Mouse (Mus musculus) spleen, postnatal 4 days (tissue): ENCODE data around the gene AU015836.
A peak's percentile ranks its signal among the peaks of the same experiment; 100 is the strongest.
"Not testable (repeated sequence)": the region's sequence is repeated elsewhere in the genome, so short reads cannot be mapped to it uniquely, and the experiment has no call there.

Source experiments
- DNase-seq, 2 experiments: peaks; one replicate each; pipeline ENCODE4 v3.0.0; 2022; ENCODE audit warnings: low spot score in 2 of 2

The AU015836 gene

DNA sequence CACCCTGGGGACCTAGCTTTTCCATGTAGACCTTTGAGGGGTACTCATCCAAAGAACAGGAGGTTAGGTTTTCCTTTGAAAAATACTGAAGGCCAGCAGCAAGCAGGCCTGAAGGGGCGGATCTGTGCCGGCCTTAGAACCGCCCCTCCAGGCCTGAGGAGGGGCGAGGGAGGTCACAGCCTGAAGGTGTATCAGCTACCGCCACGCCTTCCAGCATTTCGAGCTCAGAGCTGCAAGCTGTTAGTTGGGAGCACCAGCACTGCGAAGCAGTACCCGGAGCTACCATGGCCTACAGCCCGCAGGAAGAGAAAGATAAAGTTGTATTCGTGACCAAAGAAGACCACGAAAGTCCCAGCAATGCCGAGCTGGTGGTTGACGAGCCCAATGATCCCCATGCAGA lies at the start of gene AU015836:
AU015836 (plus strand) TSS at position 216 of the 400 bp plus-strand sequence.
- DNase-seq: no peak

DNA sequence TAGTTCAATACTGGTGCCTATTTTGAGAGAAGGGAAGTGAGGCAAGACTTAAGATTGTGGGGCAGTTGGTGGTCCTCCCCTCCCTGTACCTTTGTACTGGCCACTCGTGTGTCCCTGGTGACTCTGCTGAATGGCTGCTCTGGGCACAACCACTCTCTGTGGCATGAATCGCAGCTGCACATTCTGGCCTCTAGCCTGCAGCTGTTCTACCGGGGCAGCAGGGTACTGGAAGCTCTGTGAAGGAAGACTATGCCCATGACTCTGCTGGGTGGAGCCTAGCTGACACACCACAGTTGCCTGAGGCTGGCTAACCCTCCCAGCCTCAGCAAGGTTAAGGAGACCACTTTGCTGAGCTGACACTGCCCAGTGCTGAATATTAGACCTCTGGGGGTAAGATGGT lies 49.4 kb upstream of the AU015836 start:
- DNase-seq: no peak

DNA sequence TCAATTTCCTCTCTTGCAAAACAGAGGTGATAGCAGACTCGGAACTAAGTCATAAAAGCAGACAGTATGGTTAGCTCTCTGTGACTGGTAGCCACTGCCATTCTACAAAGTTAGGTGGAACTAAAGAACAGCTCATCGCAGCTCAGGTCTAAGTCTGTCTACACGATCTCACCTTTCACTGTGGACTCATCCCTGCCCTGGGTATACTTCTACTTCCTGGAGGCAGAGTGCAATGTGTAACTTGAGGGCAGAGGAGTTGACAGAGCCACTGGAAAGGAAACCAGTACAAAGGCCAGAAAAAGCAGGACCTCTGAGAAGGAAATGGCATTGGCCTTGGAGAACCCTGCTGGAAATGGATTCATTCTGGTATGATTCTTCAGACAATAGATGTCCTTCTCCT lies 40.1 kb upstream of the AU015836 start:
- no peak for DNase-seq

DNA sequence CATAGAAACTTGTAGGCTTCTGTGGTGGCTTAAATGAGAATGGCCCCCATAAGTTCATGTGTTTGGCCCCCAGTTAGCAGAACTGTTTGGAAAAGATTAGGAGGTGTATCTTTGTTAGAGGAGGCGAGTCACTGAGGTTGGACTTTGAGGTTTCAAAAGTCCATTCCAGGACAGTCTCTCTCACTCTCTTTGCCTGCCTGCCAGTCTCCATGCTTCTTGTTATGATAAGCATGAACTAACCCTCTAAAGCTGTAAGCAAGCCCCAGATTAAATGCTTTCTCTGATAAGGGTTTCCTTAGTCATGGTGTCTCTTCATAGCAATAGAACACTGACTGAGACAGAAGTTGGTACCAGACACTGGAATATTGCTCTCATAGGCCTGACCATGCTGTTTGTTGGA lies 39.7 kb upstream of the AU015836 start:
- DNase-seq: no peak

DNA sequence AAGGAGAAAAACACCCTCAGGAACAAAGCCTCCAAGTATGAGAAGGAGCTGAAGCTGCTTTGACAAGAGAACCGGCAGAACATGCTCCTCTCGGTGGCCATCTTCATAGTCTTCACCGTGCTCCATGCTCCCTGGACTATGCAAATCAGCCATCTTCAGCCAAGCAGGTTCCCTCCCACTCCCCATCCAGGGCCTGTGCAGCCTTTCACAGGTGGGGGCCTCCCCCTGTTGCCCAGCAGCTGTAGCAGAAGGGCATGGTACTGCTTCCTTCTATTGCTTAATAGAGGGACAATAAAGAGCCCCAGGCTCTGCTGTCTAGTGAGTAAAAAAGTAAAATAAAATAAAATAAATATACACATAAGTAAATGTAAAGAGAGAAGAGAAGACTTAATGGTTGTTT lies 36.8 kb upstream of the AU015836 start:
- no peak for DNase-seq

DNA sequence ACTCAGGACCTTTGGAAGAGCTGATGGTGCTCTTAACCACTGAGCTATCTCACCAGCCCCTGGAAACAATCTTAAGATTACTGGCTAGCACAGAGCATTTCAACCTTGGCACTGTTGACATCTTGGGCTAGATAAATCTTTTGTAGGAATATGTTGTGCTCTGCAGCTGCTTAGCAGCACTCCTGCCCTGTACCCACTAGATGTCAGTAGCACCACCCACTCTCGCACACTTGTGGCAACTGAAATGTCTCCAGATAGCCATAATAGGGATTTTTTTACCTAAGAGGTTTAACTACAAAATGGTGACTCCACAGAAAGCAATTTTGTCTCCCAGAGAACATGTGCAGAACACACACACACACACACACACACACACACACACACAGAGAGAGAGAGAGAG lies 11.7 kb upstream of the AU015836 start:
- DNase-seq: peak in 1 of 2 experiments; percentile 14

DNA sequence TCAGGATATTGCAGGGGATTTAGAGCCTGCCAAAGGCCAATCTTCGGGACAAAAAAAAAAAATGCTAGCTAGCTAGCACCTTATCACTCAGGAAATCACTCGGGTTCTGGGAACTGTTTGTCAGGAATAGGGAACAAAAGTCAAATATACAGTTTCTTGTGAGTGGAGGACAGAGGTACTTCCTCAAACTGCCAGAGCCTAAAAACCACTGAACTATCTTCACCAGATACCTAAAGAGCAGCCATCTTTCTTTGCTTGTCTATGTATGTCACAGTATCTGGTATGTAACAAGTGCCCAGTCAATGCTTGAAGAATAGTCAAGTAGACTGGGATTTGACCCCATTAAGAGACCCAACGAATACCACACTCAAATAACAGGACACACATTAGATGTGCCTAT lies 10.0 kb upstream of the AU015836 start:
- DNase-seq: no peak

DNA sequence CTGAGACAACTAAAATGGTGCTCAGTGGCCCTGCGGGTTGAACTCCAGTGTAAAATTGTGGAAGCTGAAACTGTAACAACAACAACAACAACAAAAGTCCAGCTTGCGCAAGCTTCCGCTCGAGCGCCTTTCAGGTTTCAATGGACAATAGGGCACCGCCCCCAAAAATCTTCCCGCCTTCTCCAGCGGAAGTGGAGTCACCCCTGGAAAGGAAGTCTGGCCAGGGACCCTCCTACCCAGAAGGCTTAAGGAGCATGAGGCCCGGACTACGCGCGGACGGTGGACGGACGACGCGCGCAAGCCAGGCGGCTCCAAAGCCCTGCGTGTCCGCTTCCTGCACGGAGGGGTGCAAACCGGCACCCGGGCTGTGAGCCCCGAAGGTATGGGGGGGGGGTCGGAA lies 11.9 kb downstream of the AU015836 start:
- DNase-seq: no peak

DNA sequence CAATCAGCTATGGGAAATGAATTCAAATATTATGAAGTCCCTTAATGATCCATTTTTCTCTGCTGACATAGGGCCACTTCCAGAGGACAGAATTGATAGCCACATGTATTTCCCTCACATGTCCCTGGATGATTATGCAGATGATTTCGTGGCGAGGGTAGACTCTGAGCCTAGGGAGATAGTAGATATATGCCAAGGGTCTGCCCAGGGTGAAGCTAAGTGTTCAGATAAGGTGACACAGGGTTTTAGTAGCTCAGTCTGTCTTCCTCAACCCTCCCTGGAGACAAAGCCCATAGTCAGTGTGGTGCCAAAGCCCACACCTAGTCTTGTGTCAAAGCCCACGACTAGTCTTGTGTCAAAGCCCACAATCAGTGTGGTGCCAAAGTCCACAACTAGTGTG lies 13.7 kb downstream of the AU015836 start:
- no peak for DNase-seq

DNA sequence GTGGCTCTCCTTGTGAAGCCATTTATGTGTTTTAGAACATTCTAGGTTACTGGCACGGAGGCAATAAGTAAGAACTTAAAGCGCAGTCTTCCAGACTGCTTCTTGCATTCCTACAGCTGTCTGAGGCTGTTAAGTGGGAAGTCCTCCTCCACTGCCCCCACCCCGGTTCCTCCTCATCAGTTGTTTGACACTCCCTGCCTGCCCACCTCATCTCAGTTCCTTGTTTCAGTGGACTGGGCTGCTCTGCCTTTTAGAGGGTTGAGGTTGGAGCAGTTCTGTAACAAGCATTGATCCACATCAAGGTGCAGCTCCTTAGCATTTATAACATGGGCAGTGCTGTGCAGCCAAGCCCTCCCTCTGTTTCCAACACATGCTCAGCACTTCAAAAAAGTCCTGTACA lies 16.6 kb downstream of the AU015836 start:
- not testable (repeated sequence) for DNase-seq

DNA sequence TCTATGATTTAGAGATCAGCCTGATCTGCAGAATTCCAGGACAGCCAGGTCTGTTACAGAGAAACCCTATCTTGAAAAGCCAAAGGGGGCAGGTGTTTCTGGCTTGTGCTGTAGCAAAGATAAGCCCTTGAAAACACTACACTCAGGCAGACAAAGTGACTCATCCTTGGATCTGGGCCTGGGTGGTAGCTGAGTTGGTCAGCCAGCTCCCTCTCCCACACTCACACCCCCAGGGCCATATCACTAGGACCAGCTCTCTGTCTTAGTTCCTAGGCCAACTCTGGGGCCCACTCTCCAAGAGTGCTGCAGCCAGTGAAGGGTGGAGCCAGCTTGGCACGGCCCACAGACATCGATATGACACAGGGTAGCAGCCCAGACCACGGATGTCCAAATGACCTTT lies 38.5 kb downstream of the AU015836 start:
- DNase-seq: peak in 1 of 2 experiments; percentile 11

DNA sequence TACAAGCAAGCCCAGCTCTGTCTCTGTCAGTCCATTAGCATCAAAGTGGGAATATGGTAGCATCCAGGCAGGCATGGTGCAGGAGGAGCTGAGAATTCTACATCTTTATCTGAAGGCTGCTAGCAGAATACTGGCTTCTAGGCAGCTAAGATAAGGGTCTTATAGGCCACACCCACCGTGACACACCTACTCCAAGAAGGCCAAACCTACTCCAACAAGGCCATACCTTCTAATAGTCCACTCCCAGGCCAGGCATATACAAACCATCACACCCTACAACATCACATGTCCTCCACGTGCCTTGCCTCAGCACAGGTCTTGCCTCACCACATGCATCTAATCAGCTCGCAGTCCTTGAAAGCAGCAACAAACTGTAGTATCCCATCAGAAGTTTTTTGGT lies 41.0 kb downstream of the AU015836 start:
- no peak for DNase-seq

DNA sequence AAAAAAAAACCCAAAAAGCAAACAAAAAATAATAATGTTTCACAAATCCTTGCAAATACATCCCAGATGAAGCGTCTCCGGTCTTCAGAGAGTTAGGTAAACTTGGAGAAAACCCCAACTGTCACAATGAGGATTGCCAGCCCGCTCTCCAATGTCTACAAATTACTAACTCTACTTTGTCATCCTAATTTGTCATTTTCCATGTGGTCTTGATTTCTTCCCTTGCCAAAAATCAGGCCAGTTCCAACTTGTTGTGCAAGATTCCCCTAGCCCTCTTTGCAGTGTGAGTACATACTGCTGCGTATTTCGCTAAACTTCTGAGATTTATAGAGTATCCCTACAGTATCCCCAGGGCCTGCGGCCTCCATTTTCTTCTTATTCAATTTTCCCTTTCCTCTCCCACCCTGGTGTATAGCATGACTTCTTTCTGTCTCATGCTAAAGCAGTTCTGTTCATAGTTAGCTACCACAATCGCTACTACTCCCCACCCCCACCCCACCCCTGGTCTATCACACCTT lies 43.3 kb downstream of the AU015836 start:
- DNase-seq: no peak

DNA sequence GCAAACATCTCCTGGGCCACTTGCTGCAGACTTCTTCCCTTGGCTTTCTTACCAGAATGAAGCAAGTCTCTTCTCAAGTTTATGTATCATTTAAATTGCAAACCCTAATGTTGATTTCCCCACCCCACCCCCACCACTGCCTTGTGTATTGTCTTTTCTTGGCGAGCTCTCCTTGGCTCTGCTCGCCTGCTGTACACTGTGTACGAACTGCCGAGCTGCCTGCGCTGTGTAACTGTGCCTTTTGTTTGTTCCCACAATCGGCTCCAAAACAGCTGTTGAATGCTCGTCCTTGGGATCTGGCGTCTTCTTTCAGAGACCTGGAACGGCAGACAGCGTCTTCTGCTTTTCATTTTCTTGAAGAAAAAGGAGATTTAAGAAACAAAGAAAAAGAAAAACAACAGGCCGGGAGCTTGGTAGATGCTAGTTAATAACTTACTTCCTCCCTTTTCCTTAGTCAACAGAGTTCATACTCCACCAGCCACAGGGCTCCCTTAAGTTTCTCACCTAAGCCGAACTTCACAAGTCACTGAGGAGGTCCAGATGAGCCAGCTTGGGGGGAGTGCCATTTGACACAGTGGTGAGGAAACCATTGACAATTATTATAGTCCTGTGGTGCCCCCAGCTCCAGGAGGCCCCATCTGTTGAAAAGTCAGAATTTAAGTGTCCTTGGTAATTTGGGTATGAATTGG lies 44.2 kb downstream of the AU015836 start:
- DNase-seq: no peak

DNA sequence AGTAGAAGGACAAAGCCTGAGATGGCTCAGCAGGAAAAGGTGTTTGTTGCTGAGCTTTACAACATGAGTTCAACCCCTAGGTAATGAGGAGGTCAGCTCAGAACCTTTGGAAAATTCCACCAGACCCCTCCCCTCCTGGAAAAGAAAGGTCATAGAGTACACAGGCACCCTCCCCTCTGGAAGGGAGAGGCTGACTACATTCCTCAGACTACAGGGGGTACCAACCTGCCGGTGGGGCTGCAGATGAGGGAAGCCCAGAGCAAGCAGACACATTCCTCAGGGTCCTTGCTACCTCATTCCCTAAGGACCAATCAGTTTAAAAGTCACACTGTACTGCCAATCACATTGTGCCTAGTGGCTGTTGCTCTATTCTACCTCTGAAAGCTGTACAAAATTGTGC lies 48.4 kb downstream of the AU015836 start:
- DNase-seq: no peak

DNA sequence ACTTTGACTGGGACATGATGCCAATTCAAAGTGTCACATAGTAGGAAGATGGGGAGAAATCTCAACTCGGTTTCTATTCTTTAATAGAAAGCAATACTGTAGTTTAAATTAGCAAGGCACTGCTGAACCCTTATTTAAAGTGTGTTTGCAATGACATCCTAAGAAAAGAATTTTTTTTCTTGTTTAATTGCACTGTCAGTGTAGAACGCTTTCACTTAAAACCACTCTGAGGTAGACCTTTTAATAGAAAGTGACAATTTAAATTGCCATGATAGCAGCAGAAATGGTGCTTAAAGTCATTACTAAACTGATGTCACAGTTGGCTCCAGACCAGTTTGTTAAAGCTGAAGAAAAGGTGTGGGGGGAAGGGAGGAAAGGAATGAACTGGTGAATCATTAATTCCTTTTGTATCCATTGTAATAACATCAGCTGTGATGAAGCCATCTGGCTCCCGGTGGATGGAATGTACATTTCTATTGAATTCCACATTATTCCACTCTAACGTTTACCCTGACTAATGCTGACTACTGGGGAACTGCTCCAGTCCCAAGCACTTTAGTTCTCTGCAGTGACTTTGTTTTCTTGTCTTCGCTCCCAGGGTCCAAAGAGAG lies 53.9 kb downstream of the AU015836 start:
- no peak for DNase-seq
